Mouse (Mus musculus) intestine, embryonic 14.5 days (tissue): ENCODE results near the gene Nox4. TPM values are rescaled to one million over a fixed set of nuclear protein-coding genes. Genes with fewer than 3 reads are reported as not detected.

ENCODE experiments used
- ATAC-seq: fragments of 200-750 bp; cut with Nextera tagmentation; replicated peaks from 2 replicates; pipeline ENCODE4 v1.8.0; 2017; ENCODE audit warnings: low read depth, moderate number of reproducible peaks, moderate TSS enrichment, moderate library complexity; ENCODE audit not compliant: low FRiP score, low TSS enrichment
- DNase-seq: peaks from one replicate; pipeline ENCODE4 v3.0.0-alpha.2; 2018; ENCODE audit warnings: low spot score
- H3K27ac ChIP-seq: fragments of 300-500 bp; sonication (generic); 2 replicates; pipeline ENCODE4 v1.5.1; 2014; ENCODE audit warnings: low read depth, mild to moderate bottlenecking, control low read depth
- H3K27me3 ChIP-seq: fragments of 300-500 bp; sonication (generic); replicated peaks from 2 replicates; pipeline ENCODE4 v1.6.1; 2014; ENCODE audit warnings: low read length, control low read depth; ENCODE audit not compliant: control insufficient read depth, insufficient read depth
- H3K36me3 ChIP-seq: fragments of 300-500 bp; sonication (generic); 2 replicates; pipeline ENCODE4 v1.6.1; 2014; ENCODE audit warnings: low read length, control low read depth; ENCODE audit not compliant: control insufficient read depth, insufficient read depth
- H3K4me1 ChIP-seq: fragments of 300-500 bp; sonication (generic); replicated peaks from 2 replicates; pipeline ENCODE4 v1.6.1; 2014; ENCODE audit warnings: low read length, control low read depth, mixed read lengths; ENCODE audit not compliant: control insufficient read depth, insufficient read depth
- H3K4me2 ChIP-seq: fragments of 300-500 bp; sonication (generic); 2 replicates; pipeline ENCODE4 v1.6.1; 2014; ENCODE audit warnings: low read length
- H3K4me3 ChIP-seq: fragments of 300-500 bp; sonication (generic); 2 replicates; pipeline ENCODE4 v1.5.1; 2014; ENCODE audit warnings: low read depth, low read length, control low read depth, mixed read lengths
- H3K9ac ChIP-seq: fragments of 300-500 bp; sonication (generic); 2 replicates; pipeline ENCODE4 v1.6.1; 2014; ENCODE audit warnings: mild to moderate bottlenecking, low read length
- H3K9me3 ChIP-seq: fragments of 300-500 bp; sonication (generic); 2 replicates; pipeline ENCODE4 v1.6.1; 2016; ENCODE audit warnings: low read length, control low read depth; ENCODE audit not compliant: control insufficient read depth
- WGBS: fragments of 180-500 bp; shearing (Covaris S2); extraction: QIAGEN DNeasy Blood & Tissue Kit; methylation state at CpG from one replicate; pipeline ENCODE4 v1.1.7; 2014; 5-methylcytosine and 5-hydroxymethylcytosine counted together
- polyA plus RNA-seq: library from polyadenylated mRNA; unstranded; fragments of >200 nt; fragmentation: Nextera tagmentation; extraction: Ambion mirVana; gene quantifications from 2 replicates; pipeline ENCODE4 v1.2.1, GENCODE M21; 2014

Gene Nox4
- polyA plus RNA-seq: 4.8 and 5.9 TPM in 2 replicates

GRCm38 (mm10) chr7:87245856-87246579, at the start of gene Nox4:
Gene Nox4, plus strand, starts transcription at chr7:87246096.
- 9% methylated on average over 18 of the region's 18 CpGs for WGBS
- DNase-seq (peak; percentile 52), ATAC-seq (0 out of 2 replicates have a peak, but pooled peaks have one; percentile 41)
- peak within 1 kb of the TSS; percentile 51 for H3K4me2 ChIP-seq
- H3K27me3 ChIP-seq: no peaks in the 10 kb centered on the region
- no peaks in the 10 kb centered on the region for H3K9me3 ChIP-seq
- peak within 1 kb of the TSS; percentile 64; the same call in 1 of the 2 replicates for H3K27ac ChIP-seq
- H3K36me3 ChIP-seq: no peaks in the 10 kb centered on the region
- H3K4me1 ChIP-seq: peaks cover 8% of the 10 kb centered on the region; the same call in 1 of the 2 replicates
- H3K4me3 ChIP-seq: peak within 1 kb of the TSS; percentile 62
- peak within 1 kb of the TSS; percentile 70 for H3K9ac ChIP-seq

GRCm38 (mm10) chr7:87204751-87205150, 41.1 kb upstream of the Nox4 start:
- DNase-seq: no peak
- Histone ChIP-seq H3K27ac (no peak overlapping the region), H3K4me1 (no peaks in the 10 kb centered on the region)

GRCm38 (mm10) chr7:87221712-87222111, 24.2 kb upstream of the Nox4 start:
- ATAC-seq (no peak), DNase-seq (no peak)
- Histone ChIP-seq H3K27me3 (no peaks in the 10 kb centered on the region), H3K9me3 (no peaks in the 10 kb centered on the region), H3K9ac (no peak overlapping the region), H3K4me3 (no peak overlapping the region), H3K4me1 (no peaks in the 10 kb centered on the region), H3K27ac (no peak overlapping the region), H3K36me3 (no peaks in the 10 kb centered on the region), H3K4me2 (no peak overlapping the region)

More at GRCm38 (mm10) chr7:87204751-87205150, 41.1 kb upstream of the Nox4 start:
- Histone ChIP-seq H3K9me3 (no peaks in the 10 kb centered on the region), H3K27me3 (no peaks in the 10 kb centered on the region), H3K4me3 (no peak overlapping the region), H3K36me3 (no peaks in the 10 kb centered on the region), H3K4me2 (no peak overlapping the region), H3K9ac (no peak overlapping the region)
- no peak for ATAC-seq

- 83% methylated on average over 2 of the region's 2 CpGs for whole genome bisulfite sequencing
- Histone ChIP-seq H3K4me1 (no peaks in the 10 kb centered on the region), H3K27ac (no peak overlapping the region), H3K4me3 (no peak overlapping the region), H3K9me3 (no peaks in the 10 kb centered on the region), H3K9ac (no peak overlapping the region), H3K36me3 (no peaks in the 10 kb centered on the region), H3K27me3 (no peaks in the 10 kb centered on the region), H3K4me2 (no peak overlapping the region)
- ATAC-seq: no peak
- DNase-seq: no peak
Measured at GRCm38 (mm10) chr7:87222751-87223150, 23.1 kb upstream of the Nox4 start.

GRCm38 (mm10) chr7:87225617-87226016, 20.3 kb upstream of the Nox4 start:
- ATAC-seq (no peak), DNase-seq (no peak)
- no peak overlapping the region for H3K9ac ChIP-seq
- H3K9me3 ChIP-seq: no peaks in the 10 kb centered on the region
- no peaks in the 10 kb centered on the region for H3K4me1 ChIP-seq
- H3K4me3 ChIP-seq: no peak overlapping the region
- H3K27ac ChIP-seq: no peak overlapping the region
- no peaks in the 10 kb centered on the region for H3K36me3 ChIP-seq
- 35% methylated on average over 2 of the region's 2 CpGs for WGBS
- H3K4me2 ChIP-seq: no peak overlapping the region
- no peaks in the 10 kb centered on the region for H3K27me3 ChIP-seq

GRCm38 (mm10) chr7:87227051-87227948, 18.6 kb upstream of the Nox4 start:
- DNase-seq (no peak), ATAC-seq (no peak)
- WGBS: 80% methylated on average over 4 of the region's 4 CpGs
- Histone ChIP-seq H3K27ac (no peak overlapping the region), H3K27me3 (no peaks in the 10 kb centered on the region), H3K9me3 (no peaks in the 10 kb centered on the region), H3K4me2 (no peak overlapping the region), H3K4me3 (no peak overlapping the region), H3K36me3 (no peaks in the 10 kb centered on the region), H3K9ac (no peak overlapping the region), H3K4me1 (no peaks in the 10 kb centered on the region)

- Histone ChIP-seq H3K27ac (no peak overlapping the region), H3K9me3 (no peaks in the 10 kb centered on the region), H3K36me3 (no peaks in the 10 kb centered on the region), H3K4me3 (no peak overlapping the region), H3K4me1 (no peaks in the 10 kb centered on the region), H3K4me2 (no peak overlapping the region), H3K9ac (no peak overlapping the region), H3K27me3 (no peaks in the 10 kb centered on the region)
- ATAC-seq (no peak), DNase-seq (no peak)
- WGBS: 80% methylated on average over 1 of the region's 1 CpGs
Measured at GRCm38 (mm10) chr7:87229502-87229901, 16.4 kb upstream of the Nox4 start.

- Histone ChIP-seq H3K4me1 (no peaks in the 10 kb centered on the region), H3K27ac (no peak overlapping the region), H3K9ac (no peak overlapping the region), H3K36me3 (no peaks in the 10 kb centered on the region), H3K4me3 (no peak overlapping the region), H3K9me3 (no peaks in the 10 kb centered on the region), H3K4me2 (no peak overlapping the region), H3K27me3 (no peaks in the 10 kb centered on the region)
- DNase-seq: no peak
- ATAC-seq: no peak
- WGBS: 88% methylated on average over 1 of the region's 1 CpGs
Measured at GRCm38 (mm10) chr7:87241139-87241538, 4.8 kb upstream of the Nox4 start.
